Mouse (Mus musculus) heart, postnatal 0 days (tissue): Measurements from ENCODE around the gene P3h3.

Experiments
- CTCF ChIP-seq: IDR thresholded peaks from 2 replicates; pipeline ENCODE4 v1.5.1; 2016; ENCODE audit warnings: antibody characterized with exemption, control low read depth, low read depth
- EP300 ChIP-seq: IDR thresholded peaks from 2 replicates; pipeline ENCODE4 v1.6.1; 2016; ENCODE audit warnings: antibody characterized with exemption, low read depth

GRCm38 (mm10) chr6:124791911-124792310 lies 65.6 kb downstream of the P3h3 start:
- TF ChIP-seq CTCF (no peak), EP300 (no peak)
